In genomic region chr5:108659698-108660631, GRCm38 (mm10) we compare ENCODE assay signal across 8 mouse cellular contexts. TPM values are rescaled to one million over a fixed set of nuclear protein-coding genes. Genes with fewer than 3 reads are reported as not detected.
DNase-seq lines count a peak whose midpoint lies in the region; ATAC-seq lines count a peak whose summit lies in the region.

Gene Idua (plus strand): TSS chr5:108660331.

- H3K27me3 ChIP-seq in forebrain, embryonic 13.5 days = peaks cover 9% of the 10 kb centered on the region; the same call in 1 of the 2 replicates

- H3K4me2 ChIP-seq in forebrain, embryonic 13.5 days = peak within 1 kb of the TSS; percentile 89

- peak within 1 kb of the TSS; percentile 81 for H3K9ac ChIP-seq in forebrain, embryonic 13.5 days

- intact Hi-C loops in left cerebral cortex, postnatal 10 days (cut with DNase I) = no loop called here

- no peak for DNase-seq in left cerebral cortex, adult 8-10 months (ENCODE audit: low spot score in 2 of 2)
- DNase-seq in left cerebral cortex, postnatal 10 days (ENCODE audit: extremely low spot score in 1 of 2, low spot score in 2 of 2) = no peak
- no peak for DNase-seq in adrenal gland, adult 2 months
- no peak for DNase-seq in cerebellum, adult 11 months
- DNase-seq in gastrocnemius, adult 8-10 months (ENCODE audit: low spot score in 2 of 2) = no peak

- peak within 1 kb of the TSS; percentile 63 for H3K4me3 ChIP-seq in forebrain, embryonic 13.5 days

- H3K36me3 ChIP-seq in forebrain, embryonic 13.5 days (ENCODE audit: poor library complexity, severe bottlenecking) = peaks cover 28% of the 10 kb centered on the region

- peak; percentile 25 for ATAC-seq in forebrain, embryonic 13.5 days
- ATAC-seq in inflammation-experienced regulatory T-cells, adult 6 months = peak; percentile 28
- peak; percentile 37 for ATAC-seq in megakaryocyte, adult 5-6 weeks (ENCODE audit: poor library complexity, severe bottlenecking)

- H3K27ac ChIP-seq in forebrain, embryonic 13.5 days = no peak within 1 kb of the TSS

- 10% methylated on average over 24 of the region's 24 CpGs for WGBS in forebrain, embryonic 13.5 days

- no peaks in the 10 kb centered on the region for H3K9me3 ChIP-seq in forebrain, embryonic 13.5 days (replicated peaks)

- H3K4me1 ChIP-seq in forebrain, embryonic 13.5 days = peaks cover 18% of the 10 kb centered on the region

RNA-seq across cellular contexts. Expression of gene Idua, which starts in this region (rescaled TPM):
- 10 to 100 TPM; 19.0 to 25.3 (median 23.0) TPM for total RNA-seq in left cerebral cortex, adult 8-10 months (2022)
- total RNA-seq in left cerebral cortex, postnatal 10 days (2021) = 1 to 10 TPM; 6.7 to 8.2 TPM
- total RNA-seq in adrenal gland, adult 2 months (2021) = 10 to 100 TPM; 15.5 to 16.3 TPM
- polyA plus RNA-seq in adrenal gland, adult 2 months (2012; rRNA removed) = 41.7 and 42.6 TPM in 2 replicates
- 7.7 and 7.9 TPM in 2 replicates for polyA plus RNA-seq in forebrain, embryonic 13.5 days (2015; fragmentation: Nextera tagmentation; extraction: Ambion mirVana)
- polyA plus RNA-seq in inflammation-experienced regulatory T-cells, adult 6 months (2017; shearing (Covaris generic)) = 10 to 100 TPM; 13.1 to 17.8 (median 13.5) TPM
- 14.0 and 17.4 TPM in 2 replicates for total RNA-seq in megakaryocyte, adult 5-6 weeks (2015)
- total RNA-seq in megakaryocyte, adult 5-6 weeks (2017) = 6.3 and 9.9 TPM in 2 replicates
- total RNA-seq in gastrocnemius, adult 8-10 months (2022) = 1 to 10 TPM; 8.3 to 9.8 (median 9.2) TPM
